Comparison of ENCODE assay signal across 16 mouse cellular contexts in genomic region chr8:48884270-48884669, GRCm38 (mm10).
"Had no signal": no experiment of that assay in that cellular context is flagged by ENCODE, and none has a peak within 500 bp of the region (broad histone marks: within the 10 kb centered on the region; RNA-seq: fewer than 3 reads in every experiment).

No protein-coding gene starts in this region.

- H3K27ac ChIP-seq: neural tube, embryonic 13.5 days; neural tube, embryonic 15.5 days; stomach, embryonic 15.5 days; stomach, postnatal 0 days had no signal

- DNase-seq: retina, postnatal 1 day; right cerebral cortex, adult 18-20 months; right cerebral cortex, postnatal 14 days; right cerebral cortex, postnatal 25 days; right cerebral cortex, postnatal 4 days; spleen, adult 18-20 months; thymus, adult 18-20 months; thymus, adult 2 months; thymus, postnatal 14 days; thymus, postnatal 25 days; thymus, postnatal 36 days; thymus, postnatal 4 days had no signal

- H3K27me3 ChIP-seq: neural tube, embryonic 13.5 days; neural tube, embryonic 15.5 days; stomach, embryonic 15.5 days had no signal

- H3K9ac ChIP-seq: neural tube, embryonic 13.5 days; neural tube, embryonic 15.5 days; stomach, embryonic 15.5 days had no signal

- H3K4me1 ChIP-seq: neural tube, embryonic 13.5 days; neural tube, embryonic 15.5 days; stomach, embryonic 15.5 days had no signal

- H3K36me3 ChIP-seq: neural tube, embryonic 13.5 days; neural tube, embryonic 15.5 days; stomach, embryonic 15.5 days had no signal

- H3K9me3 ChIP-seq: neural tube, embryonic 13.5 days; neural tube, embryonic 15.5 days; stomach, embryonic 15.5 days had no signal

- H3K4me3 ChIP-seq: neural tube, embryonic 13.5 days; neural tube, embryonic 15.5 days; stomach, embryonic 15.5 days had no signal

- H3K4me2 ChIP-seq: neural tube, embryonic 13.5 days; neural tube, embryonic 15.5 days; stomach, embryonic 15.5 days had no signal
